Mouse (Mus musculus): ENCODE results near the gene Haus6. TPM values are rescaled to one million over a fixed set of nuclear protein-coding genes. Genes with fewer than 3 reads are reported as not detected.

Gene Haus6
- polyA plus RNA-seq, 1 experiment from 2014 or later: 30.7 TPM

- Histone ChIP-seq H3K9me3 (ENCODE audit: control insufficient read depth, low read length) (no peaks in the 10 kb centered on the region), H3K27ac (replicated peaks; ENCODE audit: low read depth, low read length) (no peak overlapping the region), H3K9ac (ENCODE audit: low read length) (no peak overlapping the region), H3K4me3 (ENCODE audit: low read depth, low read length) (no peak overlapping the region), H3K4me1 (ENCODE audit: control insufficient read depth, insufficient read depth, low read length) (0 out of 2 replicates have a peak, but pooled peaks cover 5% of the 10 kb centered on the region), H3K36me3 (ENCODE audit: control insufficient read depth, insufficient read depth, low read length) (no peaks in the 10 kb centered on the region), H3K27me3 (ENCODE audit: control insufficient read depth, insufficient read depth, low read length) (no peaks in the 10 kb centered on the region), H3K4me2 (ENCODE audit: low read depth, severe bottlenecking) (no peak overlapping the region)
- DNase-seq (ENCODE audit: low spot score) (peak; percentile 52), ATAC-seq (ENCODE audit: insufficient number of reproducible peaks, low FRiP score, low TSS enrichment, low read depth) (no peak)
- WGBS: 44% methylated on average over 4 of the region's 4 CpGs
Observed at GRCm38 (mm10) chr4:86537972-86538371, 73.9 kb downstream of the Haus6 start.

DNA sequence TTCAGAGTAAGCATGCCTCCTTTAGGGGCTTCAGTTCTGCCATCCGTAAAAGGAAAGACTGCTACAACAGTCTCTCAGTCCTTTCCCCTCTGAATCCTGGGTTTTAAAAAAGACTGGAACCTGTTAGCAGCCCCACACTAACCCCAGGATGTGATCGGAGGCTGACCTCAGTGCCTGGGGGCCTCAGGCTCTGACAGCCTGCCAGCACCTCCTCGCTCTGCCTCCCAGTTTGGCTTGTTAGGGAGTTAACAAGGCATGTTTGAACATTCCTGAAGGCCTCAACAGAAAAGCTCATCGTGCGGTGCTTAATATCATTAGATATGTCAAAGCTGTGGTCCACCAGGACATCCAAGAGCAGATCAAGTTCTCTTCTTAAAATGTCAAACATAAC is 77.8 kb downstream of the Haus6 start:
- DNase-seq (ENCODE audit: low spot score) (peak; percentile 55), ATAC-seq (ENCODE audit: insufficient number of reproducible peaks, low FRiP score, low TSS enrichment, low read depth) (no peak)
- no peaks in the 10 kb centered on the region for H3K36me3 ChIP-seq (ENCODE audit: control insufficient read depth, insufficient read depth, low read length)
- H3K27ac ChIP-seq (replicated peaks; ENCODE audit: low read depth, low read length): peak overlapping the region; percentile 61; the same call in 1 of the 2 replicates
- no peak overlapping the region for H3K4me3 ChIP-seq (ENCODE audit: low read depth, low read length)
- no peaks in the 10 kb centered on the region for H3K27me3 ChIP-seq (ENCODE audit: control insufficient read depth, insufficient read depth, low read length)
- H3K4me2 ChIP-seq (ENCODE audit: low read depth, severe bottlenecking): no peak overlapping the region
- H3K4me1 ChIP-seq (ENCODE audit: control insufficient read depth, insufficient read depth, low read length): peaks cover 5% of the 10 kb centered on the region; the same call in 1 of the 2 replicates
- H3K9me3 ChIP-seq (ENCODE audit: control insufficient read depth, low read length): no peaks in the 10 kb centered on the region
- 16% methylated on average over 5 of the region's 5 CpGs for WGBS
- no peak overlapping the region for H3K9ac ChIP-seq (ENCODE audit: low read length)

- peaks cover 5% of the 10 kb centered on the region; the same call in 1 of the 2 replicates for H3K4me1 ChIP-seq (ENCODE audit: control insufficient read depth, insufficient read depth, low read length)
- ATAC-seq (ENCODE audit: insufficient number of reproducible peaks, low FRiP score, low TSS enrichment, low read depth) (no peak), DNase-seq (ENCODE audit: low spot score) (no peak)
- peak overlapping the region; percentile 61; the same call in 1 of the 2 replicates for H3K27ac ChIP-seq (replicated peaks; ENCODE audit: low read depth, low read length)
- no peak overlapping the region for H3K4me2 ChIP-seq (ENCODE audit: low read depth, severe bottlenecking)
- no peaks in the 10 kb centered on the region for H3K27me3 ChIP-seq (ENCODE audit: control insufficient read depth, insufficient read depth, low read length)
- no peak overlapping the region for H3K9ac ChIP-seq (ENCODE audit: low read length)
- H3K4me3 ChIP-seq (ENCODE audit: low read depth, low read length): no peak overlapping the region
- no peaks in the 10 kb centered on the region for H3K36me3 ChIP-seq (ENCODE audit: control insufficient read depth, insufficient read depth, low read length)
- no peaks in the 10 kb centered on the region for H3K9me3 ChIP-seq (ENCODE audit: control insufficient read depth, low read length)
- 55% methylated on average over 8 of the region's 8 CpGs for WGBS
Observed at GRCm38 (mm10) chr4:86533406-86534090, 78.3 kb downstream of the Haus6 start.

- peaks cover 26% of the 10 kb centered on the region for H3K4me1 ChIP-seq (ENCODE audit: control insufficient read depth, insufficient read depth, low read length)
- H3K9me3 ChIP-seq (ENCODE audit: control insufficient read depth, low read length): no peaks in the 10 kb centered on the region
- no peak overlapping the region; the same call in 1 of the 2 replicates for H3K27ac ChIP-seq (replicated peaks; ENCODE audit: low read depth, low read length)
- H3K27me3 ChIP-seq (ENCODE audit: control insufficient read depth, insufficient read depth, low read length): no peaks in the 10 kb centered on the region
- no peak overlapping the region for H3K9ac ChIP-seq (ENCODE audit: low read length)
- ATAC-seq (ENCODE audit: insufficient number of reproducible peaks, low FRiP score, low TSS enrichment, low read depth) (no peak), DNase-seq (ENCODE audit: low spot score) (no peak)
- H3K4me3 ChIP-seq (ENCODE audit: low read depth, low read length): no peak overlapping the region
- no peaks in the 10 kb centered on the region for H3K36me3 ChIP-seq (ENCODE audit: control insufficient read depth, insufficient read depth, low read length)
- H3K4me2 ChIP-seq (ENCODE audit: low read depth, severe bottlenecking): no peak overlapping the region
- WGBS: 66% methylated on average over 6 of the region's 6 CpGs
Observed at GRCm38 (mm10) chr4:86529161-86529560, 82.7 kb downstream of the Haus6 start.

Other genes with a start within 250 kb of the Haus6 start
- gene Saxo1, start 53.7 kb downstream of the Haus6 start, polyA plus RNA-seq (2014; fragmentation: Nextera tagmentation; extraction: Ambion mirVana): 0.18 and 0.36 TPM in 2 replicates
- 85.0 and 102 TPM in 2 replicates for gene Rraga, start 36.4 kb downstream of the Haus6 start, polyA plus RNA-seq (2014; fragmentation: Nextera tagmentation; extraction: Ambion mirVana)
- gene Plin2, start 58.0 kb upstream of the Haus6 start, polyA plus RNA-seq (2014; fragmentation: Nextera tagmentation; extraction: Ambion mirVana): 80.0 and 83.8 TPM in 2 replicates
- 7.0 and 7.9 TPM in 2 replicates for gene Dennd4c, start 136.5 kb upstream of the Haus6 start, polyA plus RNA-seq (2014; fragmentation: Nextera tagmentation; extraction: Ambion mirVana)
- 847 and 900 TPM in 2 replicates for gene Rps6, start 245.4 kb upstream of the Haus6 start, polyA plus RNA-seq (2014; fragmentation: Nextera tagmentation; extraction: Ambion mirVana)

Measured in limb, embryonic 11.5 days (tissue).